Mouse (Mus musculus): ENCODE data around the gene Gm20509.

- TF ChIP-seq CTCF (conservative IDR thresholded peaks at IDR 0.05; ENCODE audit: insufficient read depth, insufficient read length, low read depth, low read length) = no peak
- no peak for TF ChIP-seq POLR2A (IDR thresholded peaks at IDR 0.05; ENCODE audit: low read depth, low read length)
These were observed 22.8 kb downstream of the Gm20509 start for GRCm38 (mm10) chr9:73125043-73125570.

Data from kidney, adult 2 months (tissue).